12 mouse cellular contexts compared by ENCODE assay signal in genomic region chr9:91358851-91359687, GRCm38 (mm10). TPM values are rescaled to one million over a fixed set of nuclear protein-coding genes. Genes with fewer than 3 reads are reported as not detected.
DNase-seq lines count a peak whose midpoint lies in the region; ATAC-seq lines count a peak whose summit lies in the region.
"Had no signal": no experiment of that assay in that cellular context is flagged by ENCODE, and none has a peak within 500 bp of the region (broad histone marks: within the 10 kb centered on the region; RNA-seq: fewer than 3 reads in every experiment).

No protein-coding gene starts in this region.

- H3K4me1 ChIP-seq in embryonic facial prominence, embryonic 10.5 days = peaks cover 16% of the 10 kb centered on the region; the same call in 1 of the 2 replicates
- peaks cover 20% of the 10 kb centered on the region; the same call in 1 of the 2 replicates for H3K4me1 ChIP-seq in hindbrain, embryonic 13.5 days (replicated peaks)
- H3K4me1 ChIP-seq in neural tube, embryonic 11.5 days (ENCODE audit: control insufficient read depth, insufficient read depth, low read length) = no peaks in the 10 kb centered on the region; the same call in 1 of the 2 replicates

- H3K9me3 ChIP-seq in embryonic facial prominence, embryonic 10.5 days = no peaks in the 10 kb centered on the region
- H3K9me3 ChIP-seq in hindbrain, embryonic 13.5 days = no peaks in the 10 kb centered on the region
- H3K9me3 ChIP-seq in neural tube, embryonic 11.5 days (ENCODE audit: control insufficient read depth, low read length) = no peaks in the 10 kb centered on the region
- H3K9me3 ChIP-seq: heart, embryonic 12.5 days; limb, embryonic 15.5 days had no signal

- WGBS in embryonic facial prominence, embryonic 10.5 days = 8% methylated on average over 10 of the region's 10 CpGs
- 9% methylated on average over 10 of the region's 10 CpGs for whole genome bisulfite sequencing in hindbrain, embryonic 13.5 days
- 8% methylated on average over 10 of the region's 10 CpGs for WGBS in neural tube, embryonic 11.5 days

- peak overlapping the region; percentile 78 for H3K9ac ChIP-seq in hindbrain, embryonic 13.5 days
- peak overlapping the region; percentile 79 for H3K9ac ChIP-seq in neural tube, embryonic 11.5 days (ENCODE audit: low read length)
- H3K9ac ChIP-seq: heart, embryonic 12.5 days; limb, embryonic 15.5 days had no signal

- H3K4me2 ChIP-seq in hindbrain, embryonic 13.5 days = peak overlapping the region; percentile 54
- peak overlapping the region; percentile 60 for H3K4me2 ChIP-seq in neural tube, embryonic 11.5 days (ENCODE audit: low read depth)
- H3K4me2 ChIP-seq: heart, embryonic 12.5 days; limb, embryonic 15.5 days had no signal

- no peak overlapping the region for H3K27ac ChIP-seq in embryonic facial prominence, embryonic 10.5 days (replicated peaks)
- H3K27ac ChIP-seq in hindbrain, embryonic 13.5 days = peak overlapping the region; percentile 82
- H3K27ac ChIP-seq in neural tube, embryonic 11.5 days (ENCODE audit: low read depth, low read length) = peak overlapping the region; percentile 72
- H3K27ac ChIP-seq: limb, embryonic 15.5 days had no signal

- H3K4me3 ChIP-seq in embryonic facial prominence, embryonic 10.5 days = peak overlapping the region; percentile 57; the same call in 1 of the 2 replicates
- H3K4me3 ChIP-seq in hindbrain, embryonic 13.5 days = peak overlapping the region; percentile 39
- H3K4me3 ChIP-seq in neural tube, embryonic 11.5 days (ENCODE audit: low read depth, low read length) = peak overlapping the region; percentile 39
- H3K4me3 ChIP-seq: heart, embryonic 12.5 days; limb, embryonic 15.5 days had no signal

- no peaks in the 10 kb centered on the region for H3K36me3 ChIP-seq in embryonic facial prominence, embryonic 10.5 days (replicated peaks)
- H3K36me3 ChIP-seq in hindbrain, embryonic 13.5 days = no peaks in the 10 kb centered on the region
- H3K36me3 ChIP-seq in neural tube, embryonic 11.5 days (ENCODE audit: control insufficient read depth, insufficient read depth, low read length) = no peaks in the 10 kb centered on the region
- H3K36me3 ChIP-seq: heart, embryonic 12.5 days; limb, embryonic 15.5 days had no signal

- peak; percentile 37 to 59 for DNase-seq in cerebellum, postnatal 25 days
- peak; percentile 48 for DNase-seq in embryonic facial prominence, embryonic 10.5 days (ENCODE audit: low spot score)
- DNase-seq in neural tube, embryonic 11.5 days (ENCODE audit: low spot score) = peak; percentile 65
- DNase-seq in ovary, postnatal 36 days (ENCODE audit: low spot score) = no peak
- no peak for DNase-seq in kidney, postnatal 4 days
- DNase-seq in right cerebral cortex, adult 18-20 months = no peak
- DNase-seq: lung, postnatal 10 days had no signal

- no peak for ATAC-seq in hindbrain, embryonic 13.5 days (ENCODE audit: low FRiP score)
- ATAC-seq in neural tube, embryonic 11.5 days (ENCODE audit: insufficient read depth, low FRiP score, low TSS enrichment) = no peak
- ATAC-seq: activated CD4-positive, CD25-positive, alpha-beta regulatory T cell, adult 4 months had no signal

- H3K27me3 ChIP-seq in embryonic facial prominence, embryonic 10.5 days (replicated peaks; ENCODE audit: low read depth, poor library complexity, severe bottlenecking) = peaks cover 100% of the 10 kb centered on the region
- H3K27me3 ChIP-seq in hindbrain, embryonic 13.5 days = peaks cover 70% of the 10 kb centered on the region
- peaks cover 60% of the 10 kb centered on the region for H3K27me3 ChIP-seq in neural tube, embryonic 11.5 days (ENCODE audit: control insufficient read depth, insufficient read depth, low read length)

RNA-seq across cellular contexts. Expression of gene Zic4, which starts 3.1 kb away (rescaled TPM):
- 4.0 and 5.5 TPM in 2 replicates for polyA plus RNA-seq in embryonic facial prominence, embryonic 10.5 days (2016; fragmentation: Nextera tagmentation; extraction: Ambion mirVana)
- 42.7 and 58.2 TPM in 2 replicates for polyA plus RNA-seq in hindbrain, embryonic 13.5 days (2015; fragmentation: Nextera tagmentation; extraction: Ambion mirVana)
- polyA plus RNA-seq in neural tube, embryonic 11.5 days (2014; fragmentation: Nextera tagmentation; extraction: Ambion mirVana) = 52.2 and 58.1 TPM in 2 replicates
- polyA plus RNA-seq: activated CD4-positive, CD25-positive, alpha-beta regulatory T cell, adult 4 months; intestine, embryonic 14.5 days had no signal

RNA-seq across cellular contexts. Expression of gene Zic1, which starts 6.5 kb away (rescaled TPM):
- polyA plus RNA-seq in embryonic facial prominence, embryonic 10.5 days (2016; fragmentation: Nextera tagmentation; extraction: Ambion mirVana) = 1.5 and 1.7 TPM in 2 replicates
- polyA plus RNA-seq in hindbrain, embryonic 13.5 days (2015; fragmentation: Nextera tagmentation; extraction: Ambion mirVana) = 13.7 and 21.3 TPM in 2 replicates
- polyA plus RNA-seq in neural tube, embryonic 11.5 days (2014; fragmentation: Nextera tagmentation; extraction: Ambion mirVana) = 17.3 and 17.9 TPM in 2 replicates
- polyA plus RNA-seq: activated CD4-positive, CD25-positive, alpha-beta regulatory T cell, adult 4 months; intestine, embryonic 14.5 days had no signal

Comparison
In these comparisons a context has a peak if more than half of its experiments do, and no peak if none do; other contexts are left out.
1. DNase-seq: peak in cerebellum, postnatal 25 days (2 of 2), embryonic facial prominence, embryonic 10.5 days (single experiment) and neural tube, embryonic 11.5 days (single experiment); none in ovary, postnatal 36 days (single experiment), kidney, postnatal 4 days (0 of 2) and right cerebral cortex, adult 18-20 months (single experiment).
2. Peak in every context shown above with its lines, with median percentiles within 50 percentile points of each other: H3K4me3 ChIP-seq.